Mouse (Mus musculus): ENCODE measurements at regions not wholly inside any gene's neighbourhood (a gene's known extent, or its start where the extent isn't known, plus 50 kb on each side); places are given as distances from the start of the nearest gene placed in this dataset.

GRCm38 (mm10) chr10:97940345-97940744 is 213.8 kb upstream of the C030005K15Rik start:
- TF ChIP-seq POLR2A (IDR thresholded peaks at IDR 0.05; ENCODE audit: control insufficient read depth, extremely low read depth, insufficient read depth, low read length, poor library complexity) (no peak), CTCF (IDR thresholded peaks at IDR 0.05; ENCODE audit: borderline replicate concordance, control insufficient read depth, extremely low read depth, insufficient read depth, low read length, poor library complexity) (no peak)
